Mouse (Mus musculus) small intestine, adult 2 months (tissue): ENCODE measurements around the gene Trappc12. TPM values are rescaled to one million over a fixed set of nuclear protein-coding genes. Genes with fewer than 3 reads are reported as not detected.
"Not testable (repeated sequence)": the region's sequence is repeated elsewhere in the genome, so short reads cannot be mapped to it uniquely, and the experiment has no call there.

Experiments used
- H3K27ac ChIP-seq: fragments of 200-500 bp; 2 replicates; pipeline ENCODE4 v1.5.1; 2012; ENCODE audit warnings: low read depth, low read length, control low read depth, inconsistent platforms; ENCODE audit not compliant: insufficient read depth
- H3K27me3 ChIP-seq: fragments of 200-500 bp; 2 replicates; pipeline ENCODE4 v1.6.1; 2012; ENCODE audit warnings: mild to moderate bottlenecking, moderate library complexity, low read length, inconsistent platforms; ENCODE audit not compliant: control insufficient read depth, insufficient read depth
- H3K36me3 ChIP-seq: fragments of 200-500 bp; 2 replicates; pipeline ENCODE4 v1.6.1; 2012; ENCODE audit warnings: mild to moderate bottlenecking, low read length, control low read depth, inconsistent platforms; ENCODE audit not compliant: control insufficient read depth, insufficient read depth
- H3K4me1 ChIP-seq: fragments of 200-500 bp; 2 replicates; pipeline ENCODE4 v1.6.1; 2012; ENCODE audit warnings: low read length, inconsistent platforms, mixed read lengths; ENCODE audit not compliant: control insufficient read depth, insufficient read depth, insufficient read length
- H3K4me3 ChIP-seq: fragments of 200-500 bp; 2 replicates; pipeline ENCODE4 v1.5.1; 2012; ENCODE audit warnings: low read depth, mild to moderate bottlenecking, control low read depth, inconsistent platforms, low read length, moderate library complexity
- CTCF ChIP-seq: fragments of 200-500 bp; IDR thresholded peaks from 2 replicates; pipeline ENCODE4 v1.5.1; 2012; ENCODE audit warnings: low read depth, mild to moderate bottlenecking, control low read depth, inconsistent platforms, low read length, moderate library complexity, mixed read lengths; ENCODE audit not compliant: insufficient replicate concordance, insufficient read length; ENCODE audit errors: extremely low read depth
- POLR2A ChIP-seq: fragments of 200-500 bp; IDR thresholded peaks from 2 replicates; pipeline ENCODE4 v1.6.1; 2012; ENCODE audit warnings: low read depth, mild to moderate bottlenecking, control low read depth, inconsistent platforms, low read length, moderate library complexity
- WGBS: fragments of 180-500 bp; shearing (Covaris S2); methylation state at CpG from one replicate; pipeline ENCODE4 v1.1.7; 2018; 5-methylcytosine and 5-hydroxymethylcytosine counted together
- polyA plus RNA-seq: library from polyadenylated mRNA; depleted of rRNA; stranded (reverse); fragments of >200 nt; gene quantifications from 2 replicates; pipeline ENCODE4 v1.2.3, GENCODE M21; 2012

Gene Trappc12
- polyA plus RNA-seq, 1 experiment: 15.2 TPM

DNA sequence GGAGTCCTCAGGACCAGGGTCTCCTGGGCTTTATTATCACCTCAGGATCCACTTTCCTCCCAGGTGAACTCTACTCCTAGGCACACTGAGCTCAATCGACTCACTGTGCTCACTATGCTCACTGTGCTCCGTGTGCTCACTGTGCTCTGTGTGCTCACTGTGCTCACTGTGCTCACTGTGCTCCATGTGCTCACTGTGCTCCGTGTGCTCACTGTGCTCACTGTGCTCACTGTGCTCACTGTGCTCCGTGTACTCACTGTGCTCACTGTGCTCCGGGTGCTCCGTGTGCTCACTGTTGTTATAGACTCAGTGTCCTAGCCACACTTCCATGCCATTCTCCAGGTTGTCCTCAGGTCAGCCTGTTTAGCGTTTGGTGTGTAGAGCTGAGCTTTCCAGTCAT, 19.7 kb upstream of the Trappc12 start:
- Histone ChIP-seq H3K36me3 (peaks cover 14% of the 10 kb centered on the region), H3K27me3 (no peaks in the 10 kb centered on the region), H3K4me1 (no peaks in the 10 kb centered on the region), H3K4me3 (no peak overlapping the region), H3K27ac (no peak overlapping the region)
- 92% methylated on average over 7 of the region's 7 CpGs for WGBS
- TF ChIP-seq POLR2A: no peak
- no peak for TF ChIP-seq CTCF

DNA sequence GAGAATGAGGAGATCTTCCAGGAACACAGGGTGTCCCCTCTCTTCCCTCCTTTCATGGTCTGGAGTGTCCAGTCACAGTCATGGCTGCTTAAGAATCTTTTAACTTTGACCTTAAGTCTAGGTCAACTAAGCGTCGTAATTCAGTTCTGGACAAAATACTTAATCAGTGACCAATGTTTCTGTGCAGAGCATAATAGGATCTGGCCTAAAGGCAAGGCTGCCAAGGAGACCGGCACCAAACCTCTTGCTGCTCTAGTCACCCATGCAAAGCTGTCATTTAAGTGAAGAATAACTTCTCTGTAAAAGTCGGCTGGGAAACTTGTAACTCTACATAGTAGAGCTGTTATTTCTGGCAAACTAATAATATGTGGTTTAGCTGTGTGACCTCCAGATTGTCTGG, 5.7 kb upstream of the Trappc12 start:
- H3K27me3 ChIP-seq: no peaks in the 10 kb centered on the region
- H3K27ac ChIP-seq: no peak overlapping the region
- peaks cover 6% of the 10 kb centered on the region; the same call in 1 of the 2 replicates for H3K4me1 ChIP-seq
- H3K36me3 ChIP-seq: peaks cover 5% of the 10 kb centered on the region
- TF ChIP-seq CTCF (no peak), POLR2A (no peak)
- H3K4me3 ChIP-seq: no peak overlapping the region
- 89% methylated on average over 4 of the region's 4 CpGs for WGBS

DNA sequence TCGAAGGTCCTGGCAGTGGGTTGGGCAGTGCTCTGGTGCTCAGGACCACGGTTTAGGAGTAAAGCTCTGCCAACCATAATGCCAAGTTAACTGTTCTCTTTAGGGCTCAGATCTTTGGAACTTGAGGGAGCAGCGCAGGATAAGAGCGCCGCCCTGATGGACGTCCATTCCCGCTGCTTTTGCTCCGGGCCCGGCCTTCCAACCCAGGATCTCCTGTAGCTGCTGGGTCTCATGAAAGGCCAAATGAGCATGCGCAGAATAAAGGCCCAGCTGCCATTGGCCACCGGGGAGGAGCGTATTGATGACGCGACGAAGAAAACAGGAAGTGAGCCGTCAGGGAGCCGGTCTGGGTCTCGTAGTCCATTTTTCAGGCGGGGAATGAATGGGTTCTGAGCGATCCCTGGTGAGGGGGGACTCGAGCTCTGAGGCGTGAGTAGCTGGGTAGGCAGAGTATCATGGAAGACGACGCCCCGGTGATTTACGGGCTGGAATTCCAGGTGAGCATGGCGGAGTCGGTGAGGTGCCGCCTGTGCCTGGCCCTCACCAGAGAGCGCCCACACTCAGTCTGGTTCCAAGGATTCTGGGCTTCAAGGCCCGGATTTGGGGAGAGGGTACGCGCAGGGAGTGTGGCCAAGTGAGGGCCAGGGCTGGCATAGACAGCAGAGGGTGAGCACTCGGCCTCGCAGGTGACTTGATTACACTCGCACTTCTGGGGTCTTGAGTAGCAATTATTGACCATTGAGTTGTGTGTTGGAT, 1.4 kb upstream of the Trappc12 start, which contains the start of gene Eipr1:
TSS of gene Eipr1 (plus strand) at position 296 of the 756 bp plus-strand sequence.
- WGBS: 2% methylated on average over 36 of the region's 36 CpGs
- TF ChIP-seq CTCF (no peak), POLR2A (peak; percentile 67; the same call in 1 of the 2 replicates)
- Histone ChIP-seq H3K36me3 (peaks cover 5% of the 10 kb centered on the region), H3K4me1 (peaks cover 13% of the 10 kb centered on the region; the same call in 1 of the 2 replicates), H3K27ac (peak within 1 kb of the TSS; percentile 30), H3K27me3 (no peaks in the 10 kb centered on the region), H3K4me3 (peak within 1 kb of the TSS; percentile 95)

DNA sequence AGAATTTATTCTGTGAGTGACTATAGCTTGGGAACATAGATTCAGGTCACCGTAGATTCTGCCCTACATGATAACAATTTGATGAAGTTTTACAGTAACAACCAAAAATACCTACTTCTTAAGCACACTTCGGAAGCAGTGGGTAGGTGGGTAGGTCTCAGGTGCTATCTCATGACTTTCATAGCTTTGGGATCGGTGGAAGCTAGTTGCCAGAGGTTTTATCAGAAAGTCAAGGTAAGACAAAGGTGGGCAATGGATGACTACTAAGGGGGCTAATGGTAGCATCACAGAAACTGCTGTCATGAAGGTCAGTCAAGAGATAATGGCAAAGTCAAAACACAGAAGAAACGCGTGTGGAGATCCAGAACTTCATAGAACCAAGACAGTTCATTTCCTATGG, 604 bp upstream of the Trappc12 start:
- no peaks in the 10 kb centered on the region for H3K27me3 ChIP-seq
- 95% methylated on average over 5 of the region's 5 CpGs for WGBS
- no peak overlapping the region for H3K4me3 ChIP-seq
- H3K36me3 ChIP-seq: peaks cover 12% of the 10 kb centered on the region
- TF ChIP-seq CTCF (no peak), POLR2A (no peak)
- peak overlapping the region; percentile 30 for H3K27ac ChIP-seq
- H3K4me1 ChIP-seq: peaks cover 13% of the 10 kb centered on the region; the same call in 1 of the 2 replicates

DNA sequence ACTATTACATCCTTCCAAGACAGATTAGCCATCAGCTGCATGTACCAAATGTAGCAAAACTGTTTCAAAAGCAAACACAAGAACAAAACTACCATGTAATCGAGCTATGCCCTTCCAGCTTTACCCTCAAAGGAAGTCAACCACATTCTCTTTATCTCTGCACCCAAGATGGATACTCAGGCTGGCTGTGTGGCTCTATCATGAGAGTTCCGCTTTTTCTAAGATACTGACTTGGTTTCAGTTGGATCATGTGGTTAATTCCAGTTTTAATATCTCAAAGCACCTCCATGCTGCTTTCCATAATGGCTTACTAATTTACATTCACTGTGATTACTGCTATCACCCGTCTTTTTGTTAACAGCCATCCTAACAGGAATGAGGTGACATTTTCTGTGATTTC, 6.9 kb downstream of the Trappc12 start:
- H3K36me3 ChIP-seq: peaks cover 28% of the 10 kb centered on the region
- no peaks in the 10 kb centered on the region for H3K27me3 ChIP-seq
- TF ChIP-seq POLR2A (no peak), CTCF (no peak)
- no peak overlapping the region for H3K27ac ChIP-seq
- H3K4me1 ChIP-seq: no peaks in the 10 kb centered on the region
- H3K4me3 ChIP-seq: no peak overlapping the region
- WGBS: 60% methylated on average over 3 of the region's 3 CpGs

DNA sequence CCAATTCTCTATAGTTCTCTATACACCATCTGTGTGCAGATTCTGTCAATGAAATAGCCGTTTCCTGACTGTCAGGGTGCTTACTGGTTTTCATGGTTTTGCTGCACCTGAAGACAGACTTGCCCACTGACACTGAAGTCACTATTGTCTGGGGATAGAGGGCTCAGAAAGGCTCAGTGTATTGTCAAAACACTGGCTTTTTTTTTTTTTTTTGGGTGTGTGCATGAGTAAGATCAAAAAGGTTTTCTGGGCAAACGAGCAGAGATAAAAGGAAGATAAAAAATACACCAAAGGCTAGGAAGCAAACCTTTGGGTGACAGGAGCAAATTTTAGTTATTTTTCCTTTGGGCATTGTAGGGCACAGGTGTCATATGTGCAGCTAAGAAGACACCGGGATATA, 15.0 kb downstream of the Trappc12 start:
- H3K27ac ChIP-seq: no peak overlapping the region
- WGBS: 85% methylated on average over 3 of the region's 3 CpGs
- no peaks in the 10 kb centered on the region for H3K27me3 ChIP-seq
- H3K4me1 ChIP-seq: no peaks in the 10 kb centered on the region
- no peak overlapping the region for H3K4me3 ChIP-seq
- TF ChIP-seq POLR2A: no peak
- TF ChIP-seq CTCF: no peak
- H3K36me3 ChIP-seq: peaks cover 40% of the 10 kb centered on the region

DNA sequence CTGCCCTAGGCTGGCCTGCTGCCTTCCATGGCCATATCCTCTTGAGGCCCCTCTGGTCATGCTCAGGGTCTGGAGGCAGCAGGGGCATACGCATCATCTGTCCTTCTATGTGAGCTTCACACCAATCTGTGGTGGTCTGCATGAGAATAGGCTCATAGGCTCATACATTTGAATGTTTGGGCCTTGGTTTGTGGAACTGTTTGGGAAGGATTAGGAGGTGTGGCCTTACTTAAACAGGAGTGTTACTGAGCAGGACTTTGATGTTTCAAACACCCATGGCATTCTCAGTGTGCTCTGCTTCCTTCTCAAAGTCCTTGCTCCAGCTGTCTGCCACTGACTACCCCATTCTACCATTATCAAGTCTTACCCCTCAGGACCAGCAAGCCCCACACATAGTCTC, 16.0 kb downstream of the Trappc12 start:
- no peaks in the 10 kb centered on the region for H3K27me3 ChIP-seq
- WGBS: 95% methylated on average over 1 of the region's 1 CpGs
- H3K36me3 ChIP-seq: peaks cover 42% of the 10 kb centered on the region
- H3K27ac ChIP-seq: no peak overlapping the region
- TF ChIP-seq CTCF (no peak), POLR2A (no peak)
- H3K4me3 ChIP-seq: no peak overlapping the region
- no peaks in the 10 kb centered on the region for H3K4me1 ChIP-seq

DNA sequence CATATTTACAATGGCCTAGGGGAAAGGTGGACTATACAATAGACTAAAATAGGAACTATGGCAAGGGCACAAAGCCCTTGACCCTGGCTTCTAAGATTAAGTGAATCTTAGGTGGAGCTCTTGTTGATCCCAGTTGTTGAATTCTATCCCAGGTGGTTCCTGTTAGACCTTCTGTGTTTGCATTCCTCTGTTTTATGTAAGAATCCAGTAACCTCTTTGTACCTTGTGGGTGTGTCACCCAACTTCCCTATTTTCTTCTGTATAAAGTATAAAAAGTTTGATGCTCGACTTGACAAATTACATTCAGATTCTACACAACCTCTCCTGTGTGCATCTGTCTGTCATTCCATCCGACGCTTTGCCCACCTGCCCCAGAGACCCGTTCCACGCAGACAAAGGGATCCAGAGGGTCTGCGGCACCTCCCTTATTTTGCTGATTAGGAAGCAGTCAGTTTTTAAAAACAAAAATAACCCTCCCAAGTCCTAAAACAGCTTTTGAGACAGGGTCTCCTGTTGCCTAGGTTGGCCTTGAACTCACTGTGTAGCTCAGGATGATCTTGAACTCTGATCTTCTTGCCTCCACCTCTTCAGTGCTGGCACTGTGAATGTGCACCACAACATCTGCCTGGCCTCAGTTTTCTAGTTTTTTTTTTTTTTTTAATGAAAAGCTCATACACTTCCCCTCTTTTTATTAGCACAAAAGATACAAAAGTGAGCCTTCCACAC, 16.6 kb downstream of the Trappc12 start:
- not testable (repeated sequence) for H3K4me1 ChIP-seq, H3K27me3 ChIP-seq, H3K27ac ChIP-seq, H3K4me3 ChIP-seq
- 94% methylated on average over 6 of the region's 6 CpGs for WGBS
- H3K36me3 ChIP-seq: peaks cover 42% of the 10 kb centered on the region
